Mouse (Mus musculus) heart, adult 2 months (tissue): Measurements from ENCODE around the gene Pip5k1c. TPM values are rescaled to one million over a fixed set of nuclear protein-coding genes. Genes with fewer than 3 reads are reported as not detected.

Experiments used
- DNase-seq, 2 experiments: peaks; one replicate each; pipeline ENCODE4 v3.0.0; 2021
- H3K27ac ChIP-seq: fragments of 200-600 bp; 2 replicates; pipeline ENCODE4 v1.8.1; 2022
- H3K27me3 ChIP-seq: fragments of 200-500 bp; 2 replicates; pipeline ENCODE4 v1.6.1; 2012; ENCODE audit warnings: mild to moderate bottlenecking, low read length, inconsistent platforms, mixed read lengths; ENCODE audit not compliant: control insufficient read depth, insufficient read depth
- H3K36me3 ChIP-seq: fragments of 200-500 bp; 2 replicates; pipeline ENCODE4 v1.6.1; 2012; ENCODE audit warnings: low read length, inconsistent platforms; ENCODE audit not compliant: control insufficient read depth, insufficient read depth
- H3K4me1 ChIP-seq: fragments of 200-500 bp; 2 replicates; pipeline ENCODE4 v1.6.1; 2011; ENCODE audit warnings: low read length; ENCODE audit not compliant: control insufficient read depth, insufficient read depth
- H3K4me3 ChIP-seq: fragments of 200-600 bp; 2 replicates; pipeline ENCODE4 v1.8.1; 2022
- H3K79me2 ChIP-seq: fragments of 200-500 bp; replicated peaks from 2 replicates; pipeline ENCODE4 v1.6.1; 2012; ENCODE audit warnings: mild to moderate bottlenecking, inconsistent platforms, low read length, moderate library complexity, mixed read lengths; ENCODE audit not compliant: control insufficient read depth, insufficient read depth
- H3K9ac ChIP-seq: fragments of 200-500 bp; 2 replicates; pipeline ENCODE4 v1.6.1; 2012; ENCODE audit warnings: low read depth, mild to moderate bottlenecking, control low read depth, inconsistent platforms, low read length, mixed read lengths
- CTCF ChIP-seq: fragments of 200-600 bp; IDR thresholded peaks from 2 replicates; pipeline ENCODE4 v1.8.1; 2022; ENCODE audit warnings: antibody characterized with exemption, mild to moderate bottlenecking, moderate library complexity
- EP300 ChIP-seq: fragments of 200-500 bp; IDR thresholded peaks from 2 replicates; pipeline ENCODE4 v1.6.1; 2011; ENCODE audit warnings: low read depth, low read length, control low read depth; ENCODE audit not compliant: insufficient read depth
- POLR2A ChIP-seq: fragments of 200-500 bp; IDR thresholded peaks from 2 replicates; pipeline ENCODE4 v1.6.1; 2011; ENCODE audit warnings: mild to moderate bottlenecking, low read depth, low read length, control low read depth; ENCODE audit not compliant: insufficient read depth
- WGBS: fragments of 180-500 bp; shearing (Covaris S2); methylation state at CpG from one replicate; pipeline ENCODE4 v1.1.7; 2018; 5-methylcytosine and 5-hydroxymethylcytosine counted together
- intact Hi-C: fragments of 180-260 bp; cut with DNase I; formaldehyde crosslinking; loops from one replicate; pipeline ENCODE4 v1.15.1; 2025
- long read RNA-seq: library from polyadenylated mRNA; stranded (forward); transcript quantifications from one replicate; pipeline ENCODE4 v2.0.0, GENCODE M21; 2021
- polyA plus RNA-seq: library from polyadenylated mRNA; depleted of rRNA; stranded (reverse); fragments of >200 nt; gene quantifications from 2 replicates; pipeline ENCODE4 v1.2.3, GENCODE M21; 2012; rRNA removed
- total RNA-seq, 2 experiments: library from RNA; stranded (reverse); gene quantifications; 2 replicates each; pipeline ENCODE4 v1.2.3; 2021

Gene Pip5k1c
- total RNA-seq = 10 to 100 TPM; 27.0 to 28.0 TPM
- polyA plus RNA-seq = 37.5 and 44.2 TPM in 2 replicates
- long read RNA-seq, full-length matches to known transcripts = 9 of 23 reads
- long read RNA-seq, partial matches to known transcripts = 6 of 23 reads
- long read RNA-seq, other reads (novel, unspliced or antisense) = 8 of 23 reads

DNA sequence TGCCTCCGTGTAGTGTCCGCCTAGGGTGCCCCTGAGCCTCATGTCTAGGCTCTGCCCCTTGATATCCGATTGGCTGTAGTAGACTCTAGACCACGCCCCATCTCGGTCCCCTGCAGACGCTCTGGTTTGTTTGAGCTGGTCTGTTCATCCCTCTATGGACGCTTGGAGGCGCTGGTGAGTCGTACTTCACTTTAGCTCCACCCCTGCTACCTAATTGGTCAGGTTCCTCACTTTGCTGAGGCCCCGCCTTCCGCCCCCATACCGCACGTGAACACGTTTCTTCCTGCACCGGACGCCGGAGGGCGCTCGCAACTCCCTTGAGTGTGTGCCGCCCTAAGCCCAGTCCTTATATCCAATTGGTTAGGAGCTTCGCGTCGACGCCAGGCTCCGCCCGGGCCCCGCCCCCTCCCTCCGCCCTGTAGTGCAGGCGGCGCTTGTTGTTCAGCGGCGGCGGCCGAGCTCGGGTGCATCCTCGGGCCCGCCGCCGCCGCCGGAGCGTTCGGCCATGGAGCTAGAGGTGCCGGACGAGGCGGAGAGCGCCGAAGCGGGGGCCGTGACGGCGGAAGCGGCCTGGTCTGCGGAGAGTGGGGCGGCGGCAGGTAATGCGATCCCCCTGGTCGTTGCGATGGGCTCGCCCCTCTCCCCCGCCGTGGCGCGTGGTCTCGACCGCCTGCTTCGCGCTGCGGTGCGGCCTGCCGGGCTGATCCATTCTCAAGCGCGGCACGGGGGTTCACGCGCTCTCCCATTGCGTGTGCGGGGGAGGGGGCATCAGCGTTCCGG lies at the start of gene Pip5k1c:
Gene Pip5k1c, plus strand, starts transcription at position 410 of the 780 bp plus-strand sequence.
- peaks cover 24% of the 10 kb centered on the region for H3K4me1 ChIP-seq
- WGBS = under 1% methylated on average over 77 of the region's 80 CpGs
- intact Hi-C loops = loop anchor here (2.0 kb wide), 1 partner anchor 26 kb away; no protein-coding TSS in a partner anchor

DNA sequence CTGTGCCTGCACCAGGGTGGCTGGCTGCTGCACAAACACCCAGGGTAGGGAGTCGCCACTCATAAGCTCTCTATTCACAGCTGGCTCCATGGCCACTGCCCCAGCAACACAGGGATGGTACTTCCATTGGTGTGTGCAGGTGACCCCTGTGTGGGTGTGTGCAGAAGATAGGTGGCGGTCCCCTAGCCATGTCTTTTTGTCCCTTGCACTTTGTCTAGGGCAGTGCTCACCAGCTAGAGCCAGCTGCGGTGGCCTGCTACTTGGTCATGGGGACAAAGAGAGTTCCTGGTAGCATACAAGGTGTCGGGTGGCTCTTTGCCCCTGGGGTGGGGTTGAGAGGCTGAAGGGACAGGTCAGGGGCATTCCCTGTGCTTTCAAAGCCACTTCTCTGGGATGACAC lies 48.6 kb upstream of the Pip5k1c start:
- H3K4me3 ChIP-seq = no peak overlapping the region
- intact Hi-C loops = no loop called here

More for the DNA sequence above, at the start of gene Pip5k1c:
- H3K4me3 ChIP-seq = peak within 1 kb of the TSS; percentile 98
- H3K27ac ChIP-seq = peak within 1 kb of the TSS; percentile 96
- peak; percentile 97 to 100 for DNase-seq
- H3K79me2 ChIP-seq = peaks cover 10% of the 10 kb centered on the region
- TF ChIP-seq POLR2A = peak; percentile 62
- TF ChIP-seq CTCF = peak; percentile 92
- TF ChIP-seq EP300 = peak; percentile 86
- H3K36me3 ChIP-seq = no peaks in the 10 kb centered on the region
- no peaks in the 10 kb centered on the region for H3K27me3 ChIP-seq
- peak within 1 kb of the TSS; percentile 98 for H3K9ac ChIP-seq

DNA sequence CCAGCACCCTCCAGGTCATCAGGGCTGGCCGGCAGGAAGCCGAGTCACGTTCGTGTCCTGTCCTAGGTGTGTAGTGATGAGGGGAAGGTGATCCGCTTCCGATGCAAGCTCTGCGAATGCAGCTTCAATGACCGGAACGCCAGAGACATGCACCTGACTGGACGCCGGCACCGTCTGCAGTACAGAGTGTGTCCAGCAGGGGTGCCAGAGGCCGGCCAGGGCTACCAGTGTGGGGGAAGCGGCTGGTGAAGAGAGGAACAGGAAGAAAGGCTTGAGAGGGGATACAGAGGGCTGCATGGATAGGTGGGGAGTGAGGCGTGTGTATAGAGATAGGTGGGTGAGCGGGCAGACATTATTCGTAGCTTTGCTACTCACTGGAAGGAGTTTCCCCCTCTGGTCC lies 48.2 kb upstream of the Pip5k1c start:
- Histone ChIP-seq H3K27me3 (peaks cover 5% of the 10 kb centered on the region; the same call in 1 of the 2 replicates), H3K9ac (no peak overlapping the region), H3K27ac (no peak overlapping the region), H3K36me3 (no peaks in the 10 kb centered on the region), H3K4me3 (no peak overlapping the region), H3K79me2 (no peaks in the 10 kb centered on the region), H3K4me1 (no peaks in the 10 kb centered on the region)
- DNase-seq = peak; percentile 68 to 86
- 10% methylated on average over 17 of the region's 17 CpGs for WGBS
- intact Hi-C loops = no loop called here
- 0 out of 2 replicates have a peak, but pooled peaks have one; percentile 50 for TF ChIP-seq EP300
- no peak for TF ChIP-seq POLR2A
- TF ChIP-seq CTCF = 0 out of 2 replicates have a peak, but pooled peaks have one; percentile 100

More for the DNA sequence above, 48.6 kb upstream of the Pip5k1c start:
- Histone ChIP-seq H3K27ac (no peak overlapping the region), H3K27me3 (peaks cover 5% of the 10 kb centered on the region; the same call in 1 of the 2 replicates), H3K36me3 (no peaks in the 10 kb centered on the region), H3K79me2 (no peaks in the 10 kb centered on the region), H3K9ac (no peak overlapping the region), H3K4me1 (no peaks in the 10 kb centered on the region)
- 79% methylated on average over 4 of the region's 4 CpGs for WGBS
- TF ChIP-seq EP300 (no peak), POLR2A (no peak), CTCF (no peak)
- no peak for DNase-seq

DNA sequence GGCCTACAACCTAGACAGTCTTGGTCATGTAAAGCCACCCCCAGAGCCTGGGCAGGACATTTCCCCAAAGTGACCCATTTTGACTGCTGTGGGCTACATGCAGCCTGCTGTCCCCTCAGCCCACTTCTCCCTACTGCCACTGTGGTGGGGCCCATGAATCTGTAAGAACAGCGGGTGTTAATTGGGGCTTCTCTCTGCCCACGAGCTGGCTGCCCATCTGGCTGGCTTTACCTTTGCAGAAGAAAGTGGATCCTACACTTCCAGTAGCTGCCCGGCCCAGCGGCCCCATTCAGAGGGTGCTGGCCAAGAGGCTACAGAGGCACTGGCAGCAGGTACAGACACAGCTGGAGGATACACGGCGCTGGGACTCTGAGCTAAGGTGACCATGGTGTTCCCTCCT lies 47.6 kb upstream of the Pip5k1c start:
- Histone ChIP-seq H3K27ac (no peak overlapping the region), H3K79me2 (no peaks in the 10 kb centered on the region), H3K4me1 (no peaks in the 10 kb centered on the region), H3K9ac (no peak overlapping the region), H3K36me3 (no peaks in the 10 kb centered on the region), H3K27me3 (no peaks in the 10 kb centered on the region), H3K4me3 (no peak overlapping the region)
- intact Hi-C loops = no loop called here
- WGBS = 94% methylated on average over 6 of the region's 6 CpGs
- DNase-seq = no peak
- TF ChIP-seq POLR2A (no peak), EP300 (no peak)

DNA sequence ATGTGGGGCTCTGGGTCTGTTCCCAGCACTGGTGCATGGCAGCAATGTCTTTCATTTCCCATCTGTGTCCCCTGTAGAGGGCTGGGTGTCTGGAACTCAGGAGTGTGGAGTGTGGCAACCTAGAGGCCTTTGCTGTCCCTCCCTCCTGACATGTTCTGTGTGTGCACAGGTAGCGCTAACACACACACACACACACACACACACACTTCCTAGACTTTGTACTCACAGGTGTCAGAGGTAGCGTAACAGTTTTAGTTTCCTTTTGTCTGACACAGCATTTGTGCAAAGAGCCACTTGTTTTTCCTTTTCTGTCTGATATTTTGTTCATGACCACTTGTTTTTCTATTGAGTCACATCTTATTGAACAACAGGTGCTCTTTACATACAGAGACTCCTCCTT lies 45.0 kb upstream of the Pip5k1c start:
- Histone ChIP-seq H3K27ac (no peak overlapping the region), H3K4me3 (no peak overlapping the region), H3K9ac (no peak overlapping the region), H3K27me3 (peaks cover 3% of the 10 kb centered on the region; the same call in 1 of the 2 replicates), H3K4me1 (no peaks in the 10 kb centered on the region), H3K36me3 (no peaks in the 10 kb centered on the region), H3K79me2 (no peaks in the 10 kb centered on the region)
- TF ChIP-seq EP300 = no peak
- TF ChIP-seq CTCF = no peak
- TF ChIP-seq POLR2A = no peak
- no peak for DNase-seq
- WGBS = 92% methylated on average over 2 of the region's 2 CpGs
- intact Hi-C loops = no loop called here

DNA sequence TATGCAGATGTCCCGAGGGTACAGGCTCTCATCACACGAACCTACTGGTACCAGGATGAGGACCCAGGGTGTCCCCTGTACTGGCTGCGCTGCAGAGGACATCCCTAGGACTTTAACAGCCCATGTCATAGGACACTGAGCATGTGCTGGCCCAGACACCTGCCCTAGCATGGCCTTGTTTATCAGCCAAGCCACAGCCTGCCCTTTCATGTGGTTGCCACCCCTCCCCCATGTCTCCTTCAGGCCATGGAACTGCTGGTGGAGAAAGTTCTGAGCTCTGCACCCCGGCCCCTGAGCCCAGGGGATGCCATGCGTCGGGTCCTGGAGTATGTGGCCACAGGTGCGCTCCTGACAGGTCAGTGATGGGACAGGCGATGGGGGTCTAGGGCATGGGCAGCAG lies 43.3 kb upstream of the Pip5k1c start:
- TF ChIP-seq POLR2A (no peak), CTCF (no peak), EP300 (no peak)
- Histone ChIP-seq H3K4me3 (no peak overlapping the region), H3K4me1 (no peaks in the 10 kb centered on the region)

More for the DNA sequence above, 43.3 kb upstream of the Pip5k1c start:
- H3K9ac ChIP-seq = no peak overlapping the region
- 85% methylated on average over 8 of the region's 8 CpGs for WGBS
- no peak overlapping the region for H3K27ac ChIP-seq
- no peaks in the 10 kb centered on the region for H3K36me3 ChIP-seq
- no peak for DNase-seq
- H3K79me2 ChIP-seq = no peaks in the 10 kb centered on the region
- H3K27me3 ChIP-seq = peaks cover 4% of the 10 kb centered on the region; the same call in 1 of the 2 replicates
- intact Hi-C loops = no loop called here
